Comparison of ENCODE assay signal across 9 mouse cellular contexts in the genomic region with DNA sequence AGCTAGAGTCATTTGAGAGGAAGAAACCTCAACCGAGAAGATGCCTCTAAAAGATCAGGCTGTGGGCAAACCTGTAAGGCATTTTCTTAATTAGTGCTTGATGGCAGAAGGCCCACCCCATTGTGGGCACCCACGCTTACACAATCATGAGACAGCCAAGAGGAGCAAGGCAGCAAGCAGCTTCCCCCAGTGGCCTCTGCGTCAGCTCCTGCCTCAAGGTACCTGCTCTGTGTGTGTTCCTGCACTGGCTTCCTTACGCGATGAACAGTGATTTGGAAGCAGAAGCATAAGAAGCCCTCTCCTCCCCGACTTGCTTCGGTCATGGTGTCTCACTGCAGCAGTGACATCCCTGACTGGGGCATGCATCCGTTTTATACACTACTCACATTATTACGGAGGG.
"Had no signal": no experiment of that assay in that cellular context is flagged by ENCODE, and none has a peak within 500 bp of the region (broad histone marks: within the 10 kb centered on the region; RNA-seq: fewer than 3 reads in every experiment).

No protein-coding gene starts in this region.

- ATAC-seq: inflammation-experienced regulatory T-cells, adult 6 months; intestine, postnatal 0 days; midbrain, embryonic 13.5 days had no signal

- DNase-seq: kidney, adult 8-10 months; kidney, postnatal 36 days; layer of hippocampus, postnatal 36 days; left cerebral cortex, postnatal 4 days; lung, adult 18-20 months; thymus, postnatal 4 days had no signal
